Mouse (Mus musculus): Measurements from ENCODE around the gene Adamts1. TPM values are rescaled to one million over a fixed set of nuclear protein-coding genes. Genes with fewer than 3 reads are reported as not detected.

The Adamts1 gene
- polyA plus RNA-seq, 1 experiment from 2014 or later: 2.3 TPM

DNA sequence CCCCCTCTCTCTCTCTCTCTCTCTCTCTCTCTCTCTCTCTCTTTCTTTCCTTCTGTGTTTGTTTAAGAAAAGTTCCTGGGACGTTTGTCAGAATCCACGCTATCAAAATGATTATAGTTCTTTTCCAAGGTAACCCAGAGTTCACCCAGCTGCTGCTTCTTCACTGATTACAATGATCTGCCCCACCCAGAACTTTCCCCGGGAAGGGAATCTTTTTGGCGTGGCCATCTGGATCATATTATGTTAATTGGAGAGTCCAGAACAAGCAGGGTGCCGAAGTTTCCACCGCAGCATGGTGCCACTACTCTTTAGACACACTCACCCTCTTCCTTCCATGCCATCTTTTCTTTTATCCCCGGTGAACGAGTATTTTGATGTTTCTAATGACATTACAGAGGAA is 37.2 kb downstream of the Adamts1 start:
- no peak for DNase-seq (ENCODE audit: low spot score)

DNA sequence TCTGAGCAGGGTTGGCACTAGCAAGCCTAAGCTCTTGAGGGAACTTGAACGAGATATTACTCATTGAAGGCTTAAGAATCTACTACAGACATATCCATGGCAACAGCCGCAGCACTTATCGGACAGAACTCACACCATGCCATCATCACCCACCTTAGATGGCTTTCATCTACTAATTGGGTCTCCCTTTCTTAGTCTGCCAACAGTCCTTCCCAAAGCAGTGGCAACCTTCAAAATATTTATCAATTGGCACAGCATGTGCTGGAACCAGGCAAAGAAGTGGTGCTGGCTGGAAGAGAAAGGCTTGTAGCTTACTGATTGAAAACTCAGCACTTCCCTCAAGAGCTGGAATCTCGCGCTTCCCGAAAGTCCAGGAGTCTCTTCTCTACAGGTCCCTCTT is 37.7 kb downstream of the Adamts1 start:
- no peak for DNase-seq (ENCODE audit: low spot score)

DNA sequence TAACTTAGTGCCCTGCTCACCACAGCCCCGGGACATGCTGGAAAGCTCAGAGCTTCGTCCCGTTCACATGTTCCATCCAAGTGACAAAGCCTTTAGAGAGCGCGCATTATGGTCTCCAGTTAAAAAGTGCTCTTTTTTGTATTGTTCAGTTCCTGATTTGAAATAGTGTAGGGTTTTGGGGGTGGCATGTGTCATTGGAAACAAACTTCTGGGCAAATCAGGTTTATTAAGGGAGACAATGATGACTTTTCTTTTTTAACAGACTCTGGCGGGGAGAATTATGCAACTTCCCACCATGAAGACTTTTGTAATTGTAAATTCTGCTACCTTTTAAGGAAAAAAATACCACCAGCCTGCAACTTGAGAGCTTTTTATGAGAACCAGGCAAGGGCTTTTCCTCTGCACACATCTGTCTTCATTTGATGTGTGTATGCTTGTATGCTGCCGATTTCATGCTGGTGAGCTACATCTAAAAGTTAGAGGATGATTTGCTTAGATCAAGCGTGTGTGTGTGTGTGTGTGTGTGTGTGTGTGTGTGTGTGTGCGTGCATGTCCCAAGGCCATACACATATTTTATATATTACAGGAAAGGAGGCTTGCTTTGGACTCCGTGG is 40.8 kb downstream of the Adamts1 start:
- DNase-seq (ENCODE audit: low spot score): no peak

DNA sequence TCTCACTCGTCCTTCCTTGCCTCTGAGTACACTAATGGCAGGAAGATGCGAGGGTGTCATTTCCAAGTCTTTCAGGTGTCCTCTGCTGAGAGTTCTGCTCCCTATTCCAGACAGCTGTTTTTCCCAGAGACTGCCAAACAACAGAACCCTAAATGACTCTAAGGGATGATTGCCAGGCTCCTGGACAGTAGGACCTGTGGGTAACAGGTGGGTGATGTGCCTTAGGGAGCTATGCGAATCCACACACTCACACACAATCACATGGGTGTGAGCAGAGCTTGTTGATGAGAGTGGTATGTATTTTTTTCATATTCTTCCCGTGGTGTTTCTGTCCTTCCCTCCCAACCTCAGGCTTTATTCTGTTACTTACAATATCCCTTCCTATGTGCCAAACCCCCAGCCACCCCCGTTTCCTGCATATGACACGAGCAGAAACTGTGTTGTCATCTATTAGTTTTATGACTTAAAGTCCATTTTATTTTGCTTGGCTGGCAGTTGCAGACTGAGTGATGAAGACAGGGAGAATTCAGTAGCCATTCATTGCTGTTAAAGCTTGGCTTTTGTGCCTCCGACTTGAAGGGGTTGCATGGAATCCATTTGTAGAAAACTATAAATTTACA is 41.8 kb downstream of the Adamts1 start:
- DNase-seq (ENCODE audit: low spot score): no peak

DNA sequence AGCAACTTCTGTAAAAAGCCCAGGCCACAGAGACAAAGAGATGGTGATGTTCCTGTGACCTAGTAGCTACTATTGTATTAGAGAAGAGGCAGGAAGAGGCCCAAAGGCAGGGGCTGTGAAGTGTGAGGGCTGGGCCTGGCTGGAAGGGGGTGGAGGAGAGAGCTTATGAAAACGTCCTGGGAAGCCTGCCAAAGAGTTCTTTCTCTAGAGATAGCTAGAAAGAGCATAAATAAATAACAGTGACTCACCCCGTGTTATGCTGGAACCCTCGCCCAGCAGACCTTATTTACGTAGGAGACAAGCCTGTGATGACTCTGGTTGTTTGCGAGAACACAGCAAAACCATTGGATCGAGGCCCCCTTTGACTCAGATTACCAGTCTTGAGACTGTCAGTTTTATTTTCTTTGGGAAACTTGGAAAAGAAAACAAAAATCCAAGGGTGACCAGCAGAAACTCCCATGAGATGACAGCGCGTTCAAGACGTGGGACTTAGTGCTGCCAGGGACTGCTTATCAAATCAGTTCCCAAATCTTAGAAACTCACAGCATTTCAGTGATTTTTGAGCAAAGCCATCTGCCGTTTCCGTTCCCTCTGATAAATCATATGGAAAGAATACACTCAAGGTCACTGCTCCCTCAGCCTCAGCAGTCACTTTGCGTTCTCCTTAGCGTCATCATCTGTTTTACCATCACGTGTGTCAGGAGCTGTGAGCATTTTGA is 46.7 kb downstream of the Adamts1 start:
- DNase-seq (ENCODE audit: low spot score): no peak

DNA sequence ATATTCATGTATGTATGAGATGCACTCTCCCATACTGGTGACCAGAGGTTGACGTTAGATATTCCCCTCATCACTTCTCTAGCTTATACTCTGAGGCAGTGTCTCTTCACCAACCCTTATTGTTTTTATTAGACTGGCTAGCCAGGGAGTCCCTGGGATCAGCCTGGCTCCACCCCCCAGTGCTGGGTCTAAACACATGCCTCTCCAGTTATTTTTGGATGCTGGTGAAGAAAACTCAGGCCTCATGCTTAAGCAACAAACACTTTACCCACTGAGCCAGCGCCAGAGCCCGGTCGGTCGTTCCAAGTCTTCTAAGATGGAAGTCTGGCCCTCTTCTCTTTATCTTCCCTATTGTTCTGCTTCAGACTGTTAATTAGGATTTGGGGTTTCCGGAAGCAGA is 53.6 kb downstream of the Adamts1 start:
- DNase-seq (ENCODE audit: low spot score): no peak

DNA sequence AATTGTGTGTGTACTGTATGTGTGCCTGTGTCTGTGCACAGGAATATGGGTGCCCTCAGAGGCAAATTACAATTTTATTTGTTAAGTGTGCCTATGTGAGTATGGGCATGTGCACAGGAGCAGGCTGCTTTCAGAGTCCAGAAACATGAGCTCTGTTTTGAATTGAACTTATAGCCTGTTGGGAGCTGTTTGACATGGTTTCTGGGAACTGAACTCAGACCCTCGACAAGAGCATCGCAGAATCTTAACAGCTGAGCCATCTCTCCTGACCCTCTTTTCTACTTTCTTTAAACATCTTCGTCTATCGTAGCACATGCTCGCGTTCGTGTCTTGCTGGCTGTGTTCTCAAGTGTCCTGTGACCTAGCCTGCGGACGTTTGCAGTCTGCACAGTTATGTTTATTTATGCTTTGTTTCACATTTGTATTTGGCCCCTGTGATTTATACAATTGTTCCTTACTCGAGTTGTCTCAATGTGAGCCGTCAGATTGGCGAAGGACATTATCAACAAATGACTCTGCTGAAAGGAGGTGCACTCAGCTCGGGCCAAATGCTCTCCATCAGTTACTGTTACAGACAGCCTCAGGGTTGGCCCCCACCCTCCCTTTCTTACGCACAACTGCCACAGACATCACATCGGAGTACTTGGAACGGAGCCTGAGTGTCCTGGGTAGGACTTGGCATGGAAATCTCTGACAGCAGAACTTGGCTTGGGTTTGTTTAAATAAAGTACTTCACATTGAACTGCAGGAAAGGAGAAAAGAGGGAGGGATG is 55.1 kb downstream of the Adamts1 start:
- DNase-seq (ENCODE audit: low spot score): no peak

DNA sequence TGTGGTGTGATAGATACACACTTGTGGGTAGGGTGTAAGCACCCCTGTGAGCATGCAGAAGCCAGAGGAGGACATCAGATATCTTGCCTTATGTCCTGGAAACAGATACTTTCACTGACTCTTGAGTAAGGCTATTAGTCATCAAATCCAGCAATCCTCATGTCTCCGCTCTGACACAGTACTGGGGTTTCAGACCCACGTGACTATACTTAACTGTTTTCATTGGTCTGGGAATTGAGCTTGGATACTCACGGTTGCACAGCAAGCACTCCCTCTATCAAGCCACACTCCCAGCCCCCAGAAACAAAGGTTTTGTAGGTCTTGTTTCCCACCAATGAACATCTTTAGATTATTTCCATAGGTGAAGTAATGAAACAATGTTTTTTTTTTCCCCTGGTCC is 56.5 kb downstream of the Adamts1 start:
- DNase-seq (ENCODE audit: low spot score): no peak

Other genes starting within 250 kb of the Adamts1 start
- gene Cyyr1, start 249.7 kb downstream of the Adamts1 start, polyA plus RNA-seq (2015; fragmentation: Nextera tagmentation; extraction: Ambion mirVana): 1.1 and 1.8 TPM in 2 replicates
- 1.1 and 1.3 TPM in 2 replicates for gene Adamts5, start 98.7 kb upstream of the Adamts1 start, polyA plus RNA-seq (2015; fragmentation: Nextera tagmentation; extraction: Ambion mirVana)